ENCODE assay signal across 8 mouse cellular contexts in genomic region chr2:154373961-154374632, GRCm38 (mm10). TPM values are rescaled to one million over a fixed set of nuclear protein-coding genes. Genes with fewer than 3 reads are reported as not detected.
DNase-seq lines count a peak whose midpoint lies in the region; ATAC-seq and TF ChIP-seq lines count a peak whose summit lies in the region.

No protein-coding gene starts in this region.

- peak overlapping the region; percentile 96 for H3K27ac ChIP-seq in heart, adult 2 months
- H3K27ac ChIP-seq in heart, embryonic 10.5 days, result no peak overlapping the region
- H3K27ac ChIP-seq in stomach, postnatal 0 days (replicated peaks), result no peak overlapping the region

- peak; percentile 46 to 53 for DNase-seq in heart, adult 2 months
- DNase-seq in heart, embryonic 10.5 days (ENCODE audit: low spot score), result no peak
- DNase-seq in brain, adult 2 months (ENCODE audit: low read depth, low spot score), result peak; percentile 73
- DNase-seq in gastrocnemius, adult 18-20 months (ENCODE audit: low spot score), result peak; percentile 71
- peak; percentile 36 for DNase-seq in large intestine, adult 2 months (ENCODE audit: low read depth, low spot score)
- peak; percentile 74 for DNase-seq in stomach, postnatal 0 days (ENCODE audit: low spot score)

- no peak for TF ChIP-seq POLR2A in heart, adult 2 months (IDR thresholded peaks at IDR 0.05; ENCODE audit: insufficient read depth, low read depth, low read length)

- intact Hi-C loops in heart, adult 2 months (cut with DNase I), result loop anchor here (2.0 kb wide), 1 partner anchor 33 kb away; no protein-coding TSS in a partner anchor

- peak; percentile 84 for TF ChIP-seq CTCF in heart, adult 2 months (IDR thresholded peaks at IDR 0.05)
- TF ChIP-seq CTCF in stomach, postnatal 0 days (IDR thresholded peaks at IDR 0.05; ENCODE audit: low read depth), result peak; percentile 78

- peak; percentile 61 for ATAC-seq in CD4-positive, CD25-positive, alpha-beta regulatory T cell, adult 4 months
- peak; percentile 51 for ATAC-seq in megakaryocyte, adult 5-6 weeks (ENCODE audit: poor library complexity, severe bottlenecking)
- no peak for ATAC-seq in stomach, postnatal 0 days (ENCODE audit: low FRiP score, low TSS enrichment)

- no peaks in the 10 kb centered on the region for H3K9me3 ChIP-seq in heart, embryonic 10.5 days
- H3K9me3 ChIP-seq in stomach, postnatal 0 days (ENCODE audit: control insufficient read depth, low read length), result no peaks in the 10 kb centered on the region

- H3K36me3 ChIP-seq in heart, adult 2 months (ENCODE audit: control insufficient read depth, insufficient read depth, low read length), result peaks cover 3% of the 10 kb centered on the region; the same call in 1 of the 2 replicates
- H3K36me3 ChIP-seq in heart, embryonic 10.5 days, result peaks cover 24% of the 10 kb centered on the region
- H3K36me3 ChIP-seq in stomach, postnatal 0 days (ENCODE audit: control insufficient read depth, insufficient read depth, low read length), result no peaks in the 10 kb centered on the region

- H3K27me3 ChIP-seq in heart, adult 2 months (ENCODE audit: control insufficient read depth, insufficient read depth, low read length), result no peaks in the 10 kb centered on the region
- no peaks in the 10 kb centered on the region for H3K27me3 ChIP-seq in heart, embryonic 10.5 days (ENCODE audit: insufficient read depth, poor library complexity, severe bottlenecking)
- H3K27me3 ChIP-seq in stomach, postnatal 0 days (ENCODE audit: control insufficient read depth, insufficient read depth, low read length), result no peaks in the 10 kb centered on the region

- H3K4me3 ChIP-seq in heart, adult 2 months, result no peak overlapping the region
- H3K4me3 ChIP-seq in heart, embryonic 10.5 days, result no peak overlapping the region
- no peak overlapping the region for H3K4me3 ChIP-seq in stomach, postnatal 0 days (ENCODE audit: low read depth, low read length)

- no peak overlapping the region for H3K4me2 ChIP-seq in stomach, postnatal 0 days (replicated peaks; ENCODE audit: low read depth)

- no peak for TF ChIP-seq EP300 in heart, adult 2 months (IDR thresholded peaks at IDR 0.05; ENCODE audit: insufficient read depth, low read depth, low read length)
- no peak for TF ChIP-seq EP300 in stomach, postnatal 0 days (optimal IDR thresholded peaks at IDR 0.05)

- peaks cover 8% of the 10 kb centered on the region for H3K4me1 ChIP-seq in heart, adult 2 months (ENCODE audit: control insufficient read depth, insufficient read depth, low read length)
- peaks cover 17% of the 10 kb centered on the region for H3K4me1 ChIP-seq in heart, embryonic 10.5 days
- no peaks in the 10 kb centered on the region for H3K4me1 ChIP-seq in stomach, postnatal 0 days (replicated peaks; ENCODE audit: control insufficient read depth, insufficient read depth)

- 47% methylated on average over 6 of the region's 6 CpGs for WGBS in heart, adult 2 months
- 57% methylated on average over 6 of the region's 6 CpGs for WGBS in heart, embryonic 10.5 days
- WGBS in large intestine, adult 2 months, result 58% methylated on average over 6 of the region's 6 CpGs
- WGBS in stomach, postnatal 0 days, result 56% methylated on average over 6 of the region's 6 CpGs

- H3K79me2 ChIP-seq in heart, adult 2 months (replicated peaks; ENCODE audit: control insufficient read depth, insufficient read depth, low read length), result no peaks in the 10 kb centered on the region

- no peak overlapping the region for H3K9ac ChIP-seq in heart, adult 2 months (ENCODE audit: low read depth, low read length)
- H3K9ac ChIP-seq in stomach, postnatal 0 days (ENCODE audit: low read length), result no peak overlapping the region

RNA-seq across cellular contexts. Expression of gene Cdk5rap1, which starts 1.3 kb away (rescaled TPM):
- total RNA-seq in heart, adult 2 months (2021), result 10 to 100 TPM; 20.1 to 20.2 TPM
- polyA plus RNA-seq in heart, adult 2 months (2012; rRNA removed), result 10.5 and 21.1 TPM in 2 replicates
- 15.7 and 18.7 TPM in 2 replicates for polyA plus RNA-seq in heart, embryonic 10.5 days (2016; fragmentation: Nextera tagmentation; extraction: Ambion mirVana)
- 10 to 100 TPM; 24.4 to 38.9 TPM for polyA plus RNA-seq in CD4-positive, CD25-positive, alpha-beta regulatory T cell, adult 4 months (2017; shearing (Covaris generic))
- 10 to 100 TPM; 11.2 to 15.1 TPM for total RNA-seq in gastrocnemius, adult 18-20 months (2021)
- 10.7 and 12.1 TPM in 2 replicates for polyA plus RNA-seq in large intestine, adult 2 months (2012; rRNA removed)
- total RNA-seq in megakaryocyte, adult 5-6 weeks (2015), result 6.5 and 9.8 TPM in 2 replicates
- total RNA-seq in megakaryocyte, adult 5-6 weeks (2017), result 12.9 and 13.5 TPM in 2 replicates
- polyA plus RNA-seq in stomach, postnatal 0 days (2015; fragmentation: Nextera tagmentation; extraction: Ambion mirVana), result 6.2 and 25.9 TPM in 2 replicates

RNA-seq across cellular contexts. Expression of gene Snta1, which starts 33.8 kb away (rescaled TPM):
- 10 to 100 TPM; 73.6 to 95.0 TPM for total RNA-seq in heart, adult 2 months (2021)
- polyA plus RNA-seq in heart, adult 2 months (2012; rRNA removed), result 64.8 and 66.0 TPM in 2 replicates
- 28.1 and 42.0 TPM in 2 replicates for polyA plus RNA-seq in heart, embryonic 10.5 days (2016; fragmentation: Nextera tagmentation; extraction: Ambion mirVana)
- not detected for polyA plus RNA-seq in CD4-positive, CD25-positive, alpha-beta regulatory T cell, adult 4 months (2017; shearing (Covaris generic))
- total RNA-seq in gastrocnemius, adult 18-20 months (2021), result 100 to 1,000 TPM; 180 to 200 TPM
- 9.9 and 13.8 TPM in 2 replicates for polyA plus RNA-seq in large intestine, adult 2 months (2012; rRNA removed)
- total RNA-seq in megakaryocyte, adult 5-6 weeks (2015), result 0.22 and 0.62 TPM in 2 replicates
- 1.1 and 1.4 TPM in 2 replicates for total RNA-seq in megakaryocyte, adult 5-6 weeks (2017)
- polyA plus RNA-seq in stomach, postnatal 0 days (2015; fragmentation: Nextera tagmentation; extraction: Ambion mirVana), result 6.7 and 7.2 TPM in 2 replicates
